Mouse (Mus musculus): ENCODE results near the gene Cers6.

DNA sequence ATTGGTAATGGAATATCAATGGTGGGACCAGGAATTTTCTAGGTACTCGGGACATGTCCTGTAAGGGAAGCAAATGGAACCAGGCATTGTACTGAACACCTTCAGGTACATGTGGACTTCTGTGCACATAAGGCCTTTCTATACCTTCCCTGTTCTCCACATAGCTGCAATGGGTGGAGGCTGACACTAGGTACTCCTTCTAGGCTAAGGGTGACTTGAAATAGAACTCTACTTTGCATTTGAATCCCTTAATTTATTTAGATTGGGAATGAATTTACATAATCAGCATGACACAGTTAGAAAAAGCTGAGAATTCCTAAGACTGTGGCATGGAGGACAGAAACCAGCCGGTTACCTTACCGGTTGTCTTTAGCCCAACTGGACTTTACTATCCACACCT is 186.6 kb downstream of the Cers6 start:
- no peak for TF ChIP-seq CTCF (IDR thresholded peaks at IDR 0.05; ENCODE audit: low read depth)
- no peak for TF ChIP-seq EP300 (IDR thresholded peaks at IDR 0.05; ENCODE audit: low read depth)
